Mouse (Mus musculus) liver, embryonic 14.5 days (tissue): ENCODE data around the gene Lin52. TPM values are rescaled to one million over a fixed set of nuclear protein-coding genes. Genes with fewer than 3 reads are reported as not detected.
"Not testable (repeated sequence)": the region's sequence is repeated elsewhere in the genome, so short reads cannot be mapped to it uniquely, and the experiment has no call there.

Experiments
- ATAC-seq: fragments of 200-750 bp; cut with Nextera tagmentation; 2 replicates; pipeline ENCODE4 v1.8.0; 2017; ENCODE audit warnings: moderate number of reproducible peaks, mild to moderate bottlenecking, moderate library complexity; ENCODE audit not compliant: insufficient read depth
- DNase-seq, 3 experiments: peaks; one replicate each; pipeline ENCODE4 v3.0.0-alpha.2; 2012 to 2013; ENCODE audit warnings: low read depth in 3 of 3, low spot score in 3 of 3
- H3K27ac ChIP-seq: fragments of 300-500 bp; sonication (generic); 2 replicates; pipeline ENCODE4 v1.5.1; 2014; ENCODE audit warnings: moderate library complexity, mild to moderate bottlenecking, control low read depth, inconsistent platforms
- H3K27me3 ChIP-seq: fragments of 300-500 bp; sonication (generic); 2 replicates; pipeline ENCODE4 v1.6.1; 2014; ENCODE audit warnings: mild to moderate bottlenecking, low read length, moderate library complexity; ENCODE audit not compliant: control insufficient read depth, insufficient read depth
- H3K36me3 ChIP-seq: fragments of 300-500 bp; sonication (generic); replicated peaks from 2 replicates; pipeline ENCODE4 v1.6.1; 2014; ENCODE audit warnings: low read depth; ENCODE audit not compliant: control insufficient read depth, insufficient read depth
- H3K4me1 ChIP-seq, 2 experiments: fragments of 200-500 bp in 1 of 2; fragments of 300-500 bp in 1 of 2; sonication (generic) in 1 of 2; replicated peaks; 2 replicates each; pipeline ENCODE4 v1.6.1; 2012 to 2014; ENCODE audit warnings: antibody characterized with exemption in 1 of 2, inconsistent platforms in 1 of 2, low read length in 1 of 2; ENCODE audit not compliant: control insufficient read depth in 2 of 2, insufficient read depth in 2 of 2
- H3K4me2 ChIP-seq: fragments of 300-500 bp; sonication (generic); 2 replicates; pipeline ENCODE4 v1.6.1; 2014; ENCODE audit warnings: low read depth, mild to moderate bottlenecking, control low read depth, moderate library complexity
- H3K4me3 ChIP-seq, 2 experiments: fragments of 200-500 bp in 1 of 2; fragments of 300-500 bp in 1 of 2; sonication (generic) in 1 of 2; 2 replicates each; pipeline ENCODE4 v1.5.1; 2012 to 2014; ENCODE audit warnings: low read depth in 2 of 2, low read length in 2 of 2, mild to moderate bottlenecking in 2 of 2, control low read depth in 1 of 2, inconsistent platforms in 1 of 2, moderate library complexity in 1 of 2; ENCODE audit not compliant: insufficient read depth in 1 of 2
- H3K9ac ChIP-seq: fragments of 300-500 bp; sonication (generic); replicated peaks from 2 replicates; pipeline ENCODE4 v1.6.1; 2014; ENCODE audit warnings: mild to moderate bottlenecking, control low read depth, moderate library complexity
- H3K9me3 ChIP-seq: fragments of 300-500 bp; sonication (generic); 2 replicates; pipeline ENCODE4 v1.6.1; 2016; ENCODE audit warnings: low read length, mixed read lengths; ENCODE audit not compliant: control insufficient read depth
- CTCF ChIP-seq: IDR thresholded peaks from 2 replicates; pipeline ENCODE4 v1.5.1; 2016; ENCODE audit warnings: antibody characterized with exemption, low read depth, control low read depth
- EP300 ChIP-seq: IDR thresholded peaks from 2 replicates; pipeline ENCODE4 v1.6.1; 2016; ENCODE audit warnings: antibody characterized with exemption, low read depth
- WGBS: fragments of 180-500 bp; shearing (Covaris S2); extraction: QIAGEN DNeasy Blood & Tissue Kit; methylation state at CpG from one replicate; pipeline ENCODE4 v1.1.7; 2014; ENCODE audit not compliant: insufficient replicate concordance; 5-methylcytosine and 5-hydroxymethylcytosine counted together
- polyA plus RNA-seq, 2 experiments: library from polyadenylated mRNA; depleted of rRNA in 1 of 2; stranded (reverse) in 1 of 2; unstranded in 1 of 2; fragments of >200 nt; fragmentation: Nextera tagmentation in 1 of 2; extraction: Ambion mirVana in 1 of 2; gene quantifications; 2 replicates each; pipeline versions ENCODE4 v1.2.1 to v1.2.3; 2012 to 2014

The Lin52 gene
- polyA plus RNA-seq, 2 experiments, result 7.4 to 10.4 TPM

- no peak overlapping the region for H3K27ac ChIP-seq
- H3K4me3 ChIP-seq, result no peak overlapping the region
- WGBS, result 77% methylated on average over 13 of the region's 13 CpGs
- H3K9me3 ChIP-seq, result no peaks in the 10 kb centered on the region
- no peak overlapping the region for H3K9ac ChIP-seq
- TF ChIP-seq EP300 (no peak), CTCF (no peak)
- DNase-seq (no peak), ATAC-seq (no peak)
- H3K27me3 ChIP-seq, result no peaks in the 10 kb centered on the region
- H3K36me3 ChIP-seq, result no peaks in the 10 kb centered on the region; the same call in none of the 2 replicates
- H3K4me2 ChIP-seq, result no peak overlapping the region
- H3K4me1 ChIP-seq, result 0 out of 4 replicates have a peak, but pooled peaks cover 0 to 1% of the 10 kb centered on the region in 2 experiments
Measured at GRCm38 (mm10) chr12:84531906-84532829, 80.9 kb downstream of the Lin52 start.

GRCm38 (mm10) chr12:84532830-84533199, 81.6 kb downstream of the Lin52 start:
- Histone ChIP-seq H3K4me1 (0 out of 4 replicates have a peak, but pooled peaks cover 0 to 1% of the 10 kb centered on the region in 2 experiments), H3K36me3 (no peaks in the 10 kb centered on the region; the same call in none of the 2 replicates), H3K27me3 (no peaks in the 10 kb centered on the region), H3K27ac (no peak overlapping the region), H3K4me3 (no peak overlapping the region), H3K9ac (no peak overlapping the region), H3K4me2 (no peak overlapping the region), H3K9me3 (no peaks in the 10 kb centered on the region)
- DNase-seq (no peak), ATAC-seq (no peak)
- 87% methylated on average over 8 of the region's 8 CpGs for WGBS
- no peak for TF ChIP-seq EP300
- TF ChIP-seq CTCF, result no peak

- no peak for DNase-seq
- H3K27ac ChIP-seq, result no peak overlapping the region
- TF ChIP-seq EP300, result no peak
- no peak for TF ChIP-seq CTCF
- H3K4me3 ChIP-seq, result no peak overlapping the region
- no peak overlapping the region for H3K9ac ChIP-seq
- no peaks in the 10 kb centered on the region for H3K27me3 ChIP-seq
- H3K9me3 ChIP-seq, result no peaks in the 10 kb centered on the region
- no peak for ATAC-seq
- 0 out of 4 replicates have a peak, but pooled peaks cover 0 to 1% of the 10 kb centered on the region in 2 experiments for H3K4me1 ChIP-seq
- no peak overlapping the region for H3K4me2 ChIP-seq
- 78% methylated on average over 7 of the region's 7 CpGs for WGBS
- no peaks in the 10 kb centered on the region; the same call in none of the 2 replicates for H3K36me3 ChIP-seq
Measured at GRCm38 (mm10) chr12:84533706-84534486, 82.7 kb downstream of the Lin52 start.

GRCm38 (mm10) chr12:84539537-84539936, 88.3 kb downstream of the Lin52 start:
- H3K36me3 ChIP-seq, H3K27me3 ChIP-seq, H3K9ac ChIP-seq, H3K4me3 ChIP-seq, ATAC-seq, H3K27ac ChIP-seq, H3K9me3 ChIP-seq, H3K4me1 ChIP-seq, H3K4me2 ChIP-seq: not testable (repeated sequence)
- peak; percentile 76 for TF ChIP-seq CTCF
- WGBS, result 70% methylated on average over 2 of the region's 3 CpGs
- peak in 1 of 3 experiments; percentile 7 for DNase-seq
